Mouse (Mus musculus) kidney, adult 2 months (tissue): Measurements from ENCODE around the gene Shank2.

Source experiments
- CTCF ChIP-seq: fragments of 200-500 bp; conservative IDR thresholded peaks from 2 replicates; pipeline ENCODE4 v1.5.1; 2011; ENCODE audit warnings: low read depth, mild to moderate bottlenecking, control low read depth, low read length, moderate library complexity, mixed read lengths; ENCODE audit not compliant: insufficient read depth, insufficient read length
- POLR2A ChIP-seq: fragments of 200-500 bp; IDR thresholded peaks from one replicate; pipeline ENCODE4 v1.6.1; 2011; ENCODE audit warnings: low read depth, low read length, control low read depth

DNA sequence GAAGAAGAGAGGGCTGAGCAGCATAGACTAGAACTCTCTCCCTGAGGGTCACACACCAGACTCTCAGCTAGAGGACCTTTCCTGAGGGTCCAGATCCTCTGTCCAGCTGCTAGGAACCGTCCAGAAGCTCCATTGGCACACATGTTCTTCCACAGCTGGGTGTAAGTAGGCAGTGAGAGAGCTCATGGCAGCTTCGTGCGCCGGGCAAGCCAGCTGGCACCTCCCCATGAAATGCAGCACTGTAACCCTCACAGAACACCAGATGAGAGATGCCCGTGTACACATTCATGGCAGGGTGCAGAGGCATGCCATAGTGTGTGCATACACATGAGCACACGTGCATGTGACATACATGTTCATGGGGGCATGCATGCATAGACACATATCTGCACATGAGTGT, 205.4 kb downstream of the Shank2 start:
- TF ChIP-seq CTCF (no peak), POLR2A (no peak)
